Mouse (Mus musculus): ENCODE results near the gene Tlr6. TPM values are rescaled to one million over a fixed set of nuclear protein-coding genes. Genes with fewer than 3 reads are reported as not detected.

Gene Tlr6
- 0.37 TPM for polyA plus RNA-seq (2014; fragmentation: Illumina TruSeq; extraction: RNeasy Lipid Tissue Mini Kit (QIAGEN cat#74804); ENCODE audit: low read depth, low replicate concordance)

DNA sequence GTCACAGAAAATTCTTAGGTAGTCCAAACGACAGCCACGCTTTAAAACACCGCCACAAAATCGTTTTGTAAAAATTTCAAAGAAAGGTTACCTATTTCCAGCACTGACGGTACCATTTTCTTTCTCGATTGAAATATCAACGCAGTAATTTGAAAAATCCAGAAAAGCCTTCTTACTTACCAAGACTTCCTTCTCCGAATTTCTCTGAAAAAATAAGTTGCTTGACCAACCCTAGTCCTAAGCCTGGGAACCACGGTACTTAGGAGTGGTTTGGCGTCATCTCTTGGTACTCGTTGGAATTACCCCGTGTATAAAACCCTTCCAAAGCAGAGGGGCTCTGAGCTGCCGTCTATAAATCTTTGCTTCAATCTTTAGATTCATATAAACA lies at the start of gene Tlr6:
Gene Tlr6 (minus strand): TSS at position 255 of the 388 bp plus-strand sequence.

DNA sequence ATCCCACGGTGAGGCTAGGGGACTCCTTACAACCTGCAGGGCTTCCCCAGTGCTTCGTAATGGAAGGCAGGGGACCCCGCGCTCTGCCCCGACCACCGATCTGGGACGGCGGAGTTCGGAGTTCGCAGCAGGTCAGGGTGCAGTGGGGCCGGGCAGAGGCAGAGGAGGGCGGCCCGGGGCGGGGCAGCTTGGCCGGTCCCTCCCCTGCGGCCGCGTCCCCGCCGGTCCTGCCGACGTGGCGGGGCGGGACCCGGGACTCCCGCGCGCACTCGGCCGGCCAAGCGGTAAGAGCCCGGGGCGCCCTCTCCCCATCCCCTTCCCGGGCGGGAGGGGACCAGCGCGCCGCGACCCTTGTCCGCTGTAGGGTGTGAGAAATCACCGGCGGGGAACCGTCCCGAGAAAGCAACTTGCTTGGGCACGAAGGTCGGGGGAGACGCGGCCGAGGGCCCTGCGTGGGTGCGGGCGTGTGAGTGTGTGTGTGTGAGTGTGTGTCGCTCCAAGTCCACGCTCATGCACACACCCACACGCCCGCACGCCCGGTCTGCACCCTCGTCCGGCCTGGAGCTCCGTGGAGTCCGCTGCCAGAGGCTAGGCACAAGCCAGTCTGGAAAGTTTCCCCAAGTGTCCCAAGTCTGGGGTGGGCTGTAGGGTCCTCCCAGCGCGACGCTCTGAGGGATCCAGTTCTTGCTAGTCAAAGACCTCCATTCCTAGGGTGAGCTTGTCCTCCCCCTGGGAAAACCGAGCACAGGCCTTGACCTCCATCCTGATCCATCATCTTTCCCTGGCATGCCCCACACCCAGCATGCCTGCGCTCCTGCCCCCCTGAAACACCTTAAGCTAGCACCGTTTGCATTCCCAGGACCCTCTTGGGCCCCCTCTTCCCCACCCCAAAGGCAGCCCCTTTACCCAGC lies 10.2 kb upstream of the Tlr6 start, which contains the start of gene Fam114a1:
Gene Fam114a1 (plus strand): TSS at position 211 of the 911 bp plus-strand sequence.

Other genes starting within 250 kb of the Tlr6 start
- gene Klf3, start 156.7 kb downstream of the Tlr6 start, polyA plus RNA-seq (2014; fragmentation: Illumina TruSeq; extraction: RNeasy Lipid Tissue Mini Kit (QIAGEN cat#74804); ENCODE audit: low read depth, low replicate concordance) = 23.7 TPM
- gene Tlr1, start 26.5 kb downstream of the Tlr6 start, polyA plus RNA-seq (2014; fragmentation: Illumina TruSeq; extraction: RNeasy Lipid Tissue Mini Kit (QIAGEN cat#74804); ENCODE audit: low read depth, low replicate concordance) = 0.39 TPM
- 14.7 TPM for gene Fam114a1, start 10.0 kb upstream of the Tlr6 start, polyA plus RNA-seq (2014; fragmentation: Illumina TruSeq; extraction: RNeasy Lipid Tissue Mini Kit (QIAGEN cat#74804); ENCODE audit: low read depth, low replicate concordance)
- gene Tmem156, start 132.0 kb upstream of the Tlr6 start, polyA plus RNA-seq (2014; fragmentation: Illumina TruSeq; extraction: RNeasy Lipid Tissue Mini Kit (QIAGEN cat#74804); ENCODE audit: low read depth, low replicate concordance) = not detected
- 12.7 TPM for gene Klhl5, start 147.4 kb upstream of the Tlr6 start, polyA plus RNA-seq (2014; fragmentation: Illumina TruSeq; extraction: RNeasy Lipid Tissue Mini Kit (QIAGEN cat#74804); ENCODE audit: low read depth, low replicate concordance)
- 0.94 TPM for gene Wdr19, start 239.6 kb upstream of the Tlr6 start, polyA plus RNA-seq (2014; fragmentation: Illumina TruSeq; extraction: RNeasy Lipid Tissue Mini Kit (QIAGEN cat#74804); ENCODE audit: low read depth, low replicate concordance)